In the genomic region with DNA sequence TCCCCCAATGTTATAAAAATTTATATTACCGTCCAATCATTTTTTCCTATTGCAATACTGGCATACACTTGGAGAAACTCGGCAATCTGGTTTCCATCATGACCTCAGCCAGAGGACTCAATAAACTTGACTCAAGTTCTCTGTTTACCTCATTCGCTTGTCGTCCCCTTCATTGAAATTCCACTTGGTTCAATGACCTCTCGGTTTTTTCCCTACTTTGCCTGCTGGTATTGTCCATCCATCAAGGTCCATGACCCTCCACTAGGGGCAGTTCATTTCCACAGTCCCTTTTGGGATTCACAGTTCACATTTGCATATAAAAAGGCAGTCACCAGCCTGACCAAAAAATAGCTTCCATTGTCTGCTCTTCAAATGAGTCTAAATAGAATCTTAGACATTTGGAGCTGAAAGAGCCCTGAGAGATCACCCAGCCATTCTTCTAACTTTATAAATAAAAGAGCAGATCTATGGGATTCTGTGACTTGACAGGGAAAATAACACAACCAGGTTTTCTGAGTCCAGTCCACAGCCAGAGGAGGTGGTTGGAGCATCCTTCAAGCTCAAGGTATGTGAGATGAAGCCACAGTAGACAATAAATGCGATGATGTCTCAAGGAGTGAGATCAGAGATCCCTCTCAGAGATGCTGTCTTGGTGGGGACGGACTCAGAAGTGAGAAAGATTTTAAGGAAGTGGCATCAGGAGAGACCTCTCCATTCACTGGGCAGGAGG, we compare ENCODE assay signal across 14 mouse cellular contexts.
DNase-seq lines count a peak whose midpoint lies in the region; ATAC-seq and TF ChIP-seq lines count a peak whose summit lies in the region.
"Had no signal": no experiment of that assay in that cellular context is flagged by ENCODE, and none has a peak within 500 bp of the region (broad histone marks: within the 10 kb centered on the region; RNA-seq: fewer than 3 reads in every experiment).

No protein-coding gene starts in this region.

- H3K27me3 ChIP-seq in forebrain, embryonic 12.5 days = no peaks in the 10 kb centered on the region
- H3K27me3 ChIP-seq in forebrain, embryonic 13.5 days = no peaks in the 10 kb centered on the region
- no peaks in the 10 kb centered on the region for H3K27me3 ChIP-seq in E14TG2a.4 (ENCODE audit: insufficient read depth, low read length)
- H3K27me3 ChIP-seq in embryonic facial prominence, embryonic 10.5 days (replicated peaks; ENCODE audit: low read depth, poor library complexity, severe bottlenecking) = no peaks in the 10 kb centered on the region
- H3K27me3 ChIP-seq: heart, embryonic 13.5 days; intestine, embryonic 15.5 days; lung, embryonic 15.5 days; neural tube, embryonic 12.5 days; stomach, embryonic 15.5 days had no signal

- H3K36me3 ChIP-seq in forebrain, embryonic 12.5 days (replicated peaks) = no peaks in the 10 kb centered on the region
- no peaks in the 10 kb centered on the region for H3K36me3 ChIP-seq in forebrain, embryonic 13.5 days (ENCODE audit: poor library complexity, severe bottlenecking)
- no peaks in the 10 kb centered on the region for H3K36me3 ChIP-seq in E14TG2a.4 (ENCODE audit: insufficient read depth, low read length)
- no peaks in the 10 kb centered on the region for H3K36me3 ChIP-seq in embryonic facial prominence, embryonic 10.5 days (replicated peaks)
- H3K36me3 ChIP-seq: heart, embryonic 13.5 days; intestine, embryonic 15.5 days; lung, embryonic 15.5 days; neural tube, embryonic 12.5 days; stomach, embryonic 15.5 days had no signal

- peak; percentile 17 to 34 for DNase-seq in kidney, postnatal 36 days
- DNase-seq in kidney, postnatal 10 days = no peak
- no peak for DNase-seq in embryonic facial prominence, embryonic 10.5 days (ENCODE audit: low spot score)
- no peak for DNase-seq in frontal cortex, adult 2 months (ENCODE audit: extremely low spot score in 1 of 2, low spot score in 1 of 2)
- DNase-seq in frontal cortex, postnatal 36 days (ENCODE audit: low spot score in 2 of 2) = no peak
- DNase-seq: cerebellum, postnatal 36 days had no signal

- TF ChIP-seq CTCF in E14TG2a.4 (conservative IDR thresholded peaks at IDR 0.05; ENCODE audit: low read length) = peak; percentile 30

- WGBS in forebrain, embryonic 12.5 days = 32% methylated on average over 7 of the region's 7 CpGs
- WGBS in forebrain, embryonic 13.5 days = 40% methylated on average over 7 of the region's 7 CpGs
- WGBS in embryonic facial prominence, embryonic 10.5 days = 64% methylated on average over 7 of the region's 7 CpGs

- ATAC-seq in forebrain, embryonic 12.5 days (ENCODE audit: low FRiP score) = no peak
- ATAC-seq in forebrain, embryonic 13.5 days = no peak
- ATAC-seq: intestine, embryonic 15.5 days had no signal

- no peak overlapping the region for H3K9ac ChIP-seq in forebrain, embryonic 12.5 days
- no peak overlapping the region for H3K9ac ChIP-seq in forebrain, embryonic 13.5 days
- H3K9ac ChIP-seq: heart, embryonic 13.5 days; intestine, embryonic 15.5 days; lung, embryonic 15.5 days; neural tube, embryonic 12.5 days; stomach, embryonic 15.5 days had no signal

- no peak overlapping the region for H3K4me2 ChIP-seq in forebrain, embryonic 12.5 days
- H3K4me2 ChIP-seq in forebrain, embryonic 13.5 days = no peak overlapping the region
- H3K4me2 ChIP-seq: heart, embryonic 13.5 days; intestine, embryonic 15.5 days; lung, embryonic 15.5 days; neural tube, embryonic 12.5 days; stomach, embryonic 15.5 days had no signal

- H3K4me3 ChIP-seq in forebrain, embryonic 12.5 days (replicated peaks) = no peak overlapping the region
- H3K4me3 ChIP-seq in forebrain, embryonic 13.5 days = no peak overlapping the region
- H3K4me3 ChIP-seq in E14TG2a.4 (replicated peaks; ENCODE audit: low read length) = no peak overlapping the region
- H3K4me3 ChIP-seq in embryonic facial prominence, embryonic 10.5 days = no peak overlapping the region
- H3K4me3 ChIP-seq: heart, embryonic 13.5 days; intestine, embryonic 15.5 days; lung, embryonic 15.5 days; neural tube, embryonic 12.5 days; stomach, embryonic 15.5 days had no signal

- peaks cover 14% of the 10 kb centered on the region for H3K4me1 ChIP-seq in forebrain, embryonic 12.5 days
- peaks cover 8% of the 10 kb centered on the region; the same call in 1 of the 2 replicates for H3K4me1 ChIP-seq in forebrain, embryonic 13.5 days
- peaks cover 15% of the 10 kb centered on the region for H3K4me1 ChIP-seq in E14TG2a.4 (replicated peaks; ENCODE audit: low read depth, low read length)
- peaks cover 14% of the 10 kb centered on the region for H3K4me1 ChIP-seq in embryonic facial prominence, embryonic 10.5 days
- H3K4me1 ChIP-seq: intestine, embryonic 15.5 days; lung, embryonic 15.5 days; stomach, embryonic 15.5 days had no signal

- 0 out of 2 replicates have a peak overlapping the region, but pooled peaks have one; percentile 3 for H3K27ac ChIP-seq in forebrain, embryonic 12.5 days
- no peak overlapping the region for H3K27ac ChIP-seq in forebrain, embryonic 13.5 days
- 0 out of 2 replicates have a peak overlapping the region, but pooled peaks have one; percentile 24 for H3K27ac ChIP-seq in embryonic facial prominence, embryonic 10.5 days (replicated peaks)
- H3K27ac ChIP-seq: heart, embryonic 13.5 days; intestine, embryonic 15.5 days; lung, embryonic 15.5 days; neural tube, embryonic 12.5 days; stomach, embryonic 15.5 days had no signal

- no peaks in the 10 kb centered on the region for H3K9me3 ChIP-seq in forebrain, embryonic 12.5 days
- H3K9me3 ChIP-seq in forebrain, embryonic 13.5 days (replicated peaks) = no peaks in the 10 kb centered on the region
- H3K9me3 ChIP-seq in E14TG2a.4 (ENCODE audit: low read length) = no peaks in the 10 kb centered on the region
- no peaks in the 10 kb centered on the region for H3K9me3 ChIP-seq in embryonic facial prominence, embryonic 10.5 days
- H3K9me3 ChIP-seq: heart, embryonic 13.5 days; intestine, embryonic 15.5 days; lung, embryonic 15.5 days; neural tube, embryonic 12.5 days; stomach, embryonic 15.5 days had no signal

Comparison
In these comparisons a context has a peak if more than half of its experiments do, and no peak if none do; other contexts are left out.
1. DNase-seq: peak in kidney, postnatal 36 days (2 of 2); none in kidney, postnatal 10 days (single experiment), embryonic facial prominence, embryonic 10.5 days (single experiment), frontal cortex, adult 2 months (0 of 2) and frontal cortex, postnatal 36 days (0 of 2).